Mouse (Mus musculus): ENCODE measurements at regions not wholly inside any gene's neighbourhood (a gene's known extent, or its start where the extent isn't known, plus 50 kb on each side); places are given as distances from the start of the nearest gene placed in this dataset.

GRCm38 (mm10) chr9:116366713-116367112 is 191.6 kb upstream of the Tgfbr2 start:
- no peak for DNase-seq (ENCODE audit: low spot score)

DNA sequence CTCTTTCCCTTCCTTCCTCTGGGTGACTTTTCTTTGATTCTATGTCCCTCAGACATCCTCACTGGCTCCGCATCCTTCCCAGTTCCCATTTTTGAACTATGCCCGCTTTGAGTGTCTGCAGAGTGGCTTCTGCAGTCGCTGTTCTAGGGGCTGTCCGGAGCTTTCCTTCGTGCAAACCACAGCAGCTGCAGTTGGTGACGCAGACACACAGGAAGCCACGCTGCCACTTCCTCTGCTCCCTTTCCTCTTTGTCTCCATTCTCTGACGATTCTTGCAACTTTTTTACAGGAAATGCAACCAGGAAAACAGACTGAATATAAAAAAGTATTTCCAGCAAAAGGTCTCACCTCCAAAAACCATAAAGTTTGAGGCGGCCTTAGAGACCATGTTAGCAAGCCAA is 191.0 kb upstream of the Tgfbr2 start:
- no peak for DNase-seq (ENCODE audit: low spot score)

GRCm38 (mm10) chr9:116365701-116366100 is 190.5 kb upstream of the Tgfbr2 start:
- no peak for DNase-seq (ENCODE audit: low spot score)

GRCm38 (mm10) chr9:116365016-116365685 is 190.0 kb upstream of the Tgfbr2 start:
- no peak for DNase-seq (ENCODE audit: low spot score)

DNA sequence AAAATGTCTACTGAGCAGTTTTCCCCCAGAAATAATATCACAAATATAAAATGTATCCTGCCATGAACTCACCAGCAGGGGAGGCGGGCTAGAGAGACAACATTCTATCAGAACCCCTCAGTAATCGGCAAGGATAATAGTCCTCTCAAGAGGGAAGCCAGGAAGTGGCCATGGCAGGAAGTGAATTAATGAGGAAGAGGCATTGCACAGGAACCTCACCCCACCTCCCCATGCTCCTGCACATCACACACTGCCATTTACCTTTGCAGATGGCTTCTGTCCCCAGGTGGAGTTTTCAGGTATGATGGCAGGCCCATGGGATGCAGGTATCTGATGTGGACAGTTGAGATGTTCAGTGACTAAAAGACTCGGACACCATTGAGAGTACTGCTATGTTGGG is 185.9 kb upstream of the Tgfbr2 start:
- DNase-seq (ENCODE audit: low spot score), result no peak

DNA sequence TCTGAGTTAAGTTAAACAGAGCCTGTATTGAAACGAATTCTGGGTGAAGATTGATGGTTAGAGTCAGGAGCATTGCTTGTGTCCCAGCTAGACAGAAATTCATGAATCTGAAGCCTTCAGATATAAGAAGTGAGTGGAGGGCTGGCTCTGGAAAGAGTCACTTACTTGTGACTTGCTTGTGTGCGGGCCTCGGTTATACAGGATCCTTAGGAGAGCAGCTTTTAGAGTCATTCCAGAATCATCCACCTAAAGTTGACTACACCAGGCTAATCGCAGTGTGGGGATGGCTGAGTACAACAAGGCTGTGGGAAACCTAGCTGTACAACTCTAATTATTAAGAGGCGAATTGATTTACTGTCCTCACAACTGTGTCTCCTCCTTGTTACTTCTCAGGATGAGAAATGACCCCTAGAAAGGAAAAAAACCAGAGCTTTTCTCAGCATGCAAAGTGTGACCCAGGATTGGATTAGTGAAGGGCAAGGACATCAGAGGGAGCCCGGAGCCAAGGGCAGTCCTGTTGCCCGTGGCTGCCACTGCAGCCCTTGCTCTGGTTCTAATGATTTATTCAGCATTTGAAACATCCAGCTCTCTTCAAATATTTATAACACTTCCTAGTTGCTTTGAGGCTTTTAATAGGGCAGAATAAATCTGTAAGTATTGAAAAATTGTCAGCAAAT is 179.0 kb upstream of the Tgfbr2 start:
- DNase-seq (ENCODE audit: low spot score), result no peak

GRCm38 (mm10) chr9:116352801-116353494 is 177.8 kb upstream of the Tgfbr2 start:
- no peak for DNase-seq (ENCODE audit: low spot score)

DNA sequence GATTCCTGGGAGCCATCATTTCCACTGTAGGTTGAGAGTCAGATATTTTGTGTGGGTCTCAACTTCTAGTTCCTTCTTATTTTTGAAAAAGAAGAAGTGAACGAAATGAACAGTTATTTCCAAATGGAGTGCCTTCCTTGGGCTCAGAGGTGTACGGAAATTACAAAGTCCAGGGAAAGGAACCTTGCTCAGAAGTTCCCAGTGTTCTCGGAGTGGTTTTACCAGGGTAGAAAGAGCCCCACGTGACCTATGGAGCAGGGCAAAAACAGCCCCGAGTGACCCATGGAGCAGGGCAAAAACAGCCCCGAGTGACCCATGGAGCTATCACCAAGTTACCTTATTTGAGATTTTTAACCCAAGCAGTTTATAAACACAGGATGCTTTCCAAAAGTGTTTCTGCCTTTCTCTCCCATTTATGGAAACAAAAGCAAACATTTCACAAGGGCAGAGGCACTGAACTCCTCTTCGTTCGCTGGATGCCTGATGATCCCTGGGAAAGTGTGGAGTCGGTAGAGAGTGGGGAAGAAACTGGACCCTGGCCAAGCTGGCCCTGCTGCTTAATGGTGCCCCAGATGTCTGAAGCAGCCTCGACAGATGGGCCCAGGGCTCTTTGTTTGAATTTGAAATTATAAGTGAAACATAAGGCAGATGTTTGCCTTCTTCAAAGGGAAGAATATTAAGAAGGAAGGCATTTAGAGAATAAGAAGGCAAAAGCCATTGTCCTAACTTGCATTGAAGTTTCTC is 175.8 kb upstream of the Tgfbr2 start:
- peak; percentile 25 for DNase-seq (ENCODE audit: low spot score)

DNA sequence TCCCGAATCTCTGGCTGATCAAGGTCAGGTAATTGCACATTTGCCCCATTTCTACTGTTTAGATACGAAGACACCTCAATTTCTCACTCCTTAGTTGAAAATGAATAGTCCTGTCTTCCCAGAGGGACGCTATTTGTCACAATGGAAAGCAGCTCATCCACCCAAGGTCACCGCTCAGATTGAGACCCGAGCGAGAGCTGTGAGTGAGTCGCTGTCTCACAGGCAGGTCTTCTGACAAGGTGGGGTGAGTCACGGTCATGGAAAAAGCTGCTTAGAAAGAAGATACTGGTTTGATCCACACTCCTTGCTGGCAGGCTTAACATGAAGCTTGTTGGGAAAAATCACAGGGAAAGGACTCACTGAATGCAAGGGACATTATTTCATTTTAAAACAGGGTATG is 171.9 kb upstream of the Tgfbr2 start:
- no peak for DNase-seq (ENCODE audit: low spot score)

- DNase-seq (ENCODE audit: low spot score), result no peak
These were observed 171.3 kb upstream of the Tgfbr2 start for GRCm38 (mm10) chr9:116346495-116346894.

- DNase-seq (ENCODE audit: low spot score), result no peak
These were observed 167.9 kb upstream of the Tgfbr2 start for GRCm38 (mm10) chr9:116343086-116343481.

DNA sequence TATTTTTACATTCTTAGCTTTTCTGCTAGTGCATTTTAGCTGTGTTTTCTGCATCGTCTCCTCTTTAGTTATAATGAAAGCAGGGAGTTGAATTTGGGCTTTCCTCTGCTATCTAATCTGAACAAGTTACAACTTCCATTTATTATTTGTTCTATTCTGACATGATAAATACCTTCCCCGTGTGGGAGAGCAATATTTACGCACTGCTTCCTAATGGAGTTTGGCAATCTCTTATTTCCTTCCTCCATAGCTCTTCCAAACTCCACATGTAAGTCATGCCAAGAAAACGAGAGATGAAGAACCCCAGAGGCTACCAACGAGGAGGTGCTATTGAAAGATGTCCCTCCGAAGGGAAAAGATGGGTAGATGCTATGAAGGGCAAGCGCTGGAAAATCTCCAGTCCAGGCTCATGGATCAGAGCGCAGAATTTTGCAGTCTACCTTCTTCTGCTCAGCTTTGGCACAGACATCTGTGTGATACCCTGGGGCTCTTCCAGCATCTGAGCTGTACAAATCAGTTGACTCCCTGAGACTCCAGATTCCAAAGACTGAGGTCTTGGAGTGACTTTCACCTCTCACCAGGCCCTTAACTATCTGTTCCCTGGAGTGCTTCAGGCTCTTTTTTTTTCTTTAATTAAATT is 167.4 kb upstream of the Tgfbr2 start:
- no peak for DNase-seq (ENCODE audit: low spot score)

DNA sequence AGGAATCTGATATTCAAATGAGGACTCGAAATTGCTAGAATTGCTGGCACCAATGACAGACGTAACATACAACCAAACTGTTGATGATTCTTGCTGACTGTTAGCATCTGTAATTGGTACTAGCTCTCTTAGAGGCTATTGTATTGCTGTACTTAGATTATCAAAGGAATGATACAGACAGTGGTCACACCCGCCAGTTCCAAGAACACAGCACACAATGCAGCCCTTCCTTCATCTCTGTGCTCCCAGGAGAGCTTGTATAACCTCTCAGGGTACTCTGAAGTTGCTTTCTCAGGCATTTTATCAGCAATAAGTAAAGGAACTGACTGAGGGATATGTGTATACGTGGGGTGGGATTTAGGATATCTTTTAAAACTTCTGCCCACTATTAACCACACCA is 166.8 kb upstream of the Tgfbr2 start:
- no peak for DNase-seq (ENCODE audit: low spot score)

DNA sequence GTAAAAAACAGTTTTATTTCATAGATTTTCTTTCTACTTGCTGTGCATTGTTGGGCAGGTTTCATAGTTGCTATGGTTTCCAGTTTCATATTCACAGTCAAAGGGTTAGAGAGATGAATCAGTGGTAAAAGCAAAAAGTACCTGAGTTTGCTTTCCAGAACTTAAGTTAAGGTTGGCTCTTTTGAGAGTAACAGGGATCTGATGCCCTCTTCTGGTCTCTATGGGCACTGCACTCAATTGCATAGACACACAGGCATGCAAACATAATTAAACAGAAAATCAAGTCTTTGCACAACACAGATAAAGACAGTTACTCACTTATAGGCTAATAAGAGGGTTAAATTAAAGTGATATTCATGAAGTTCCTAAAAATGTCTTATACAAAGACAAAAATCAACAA is 165.8 kb upstream of the Tgfbr2 start:
- DNase-seq (ENCODE audit: low spot score), result no peak

DNA sequence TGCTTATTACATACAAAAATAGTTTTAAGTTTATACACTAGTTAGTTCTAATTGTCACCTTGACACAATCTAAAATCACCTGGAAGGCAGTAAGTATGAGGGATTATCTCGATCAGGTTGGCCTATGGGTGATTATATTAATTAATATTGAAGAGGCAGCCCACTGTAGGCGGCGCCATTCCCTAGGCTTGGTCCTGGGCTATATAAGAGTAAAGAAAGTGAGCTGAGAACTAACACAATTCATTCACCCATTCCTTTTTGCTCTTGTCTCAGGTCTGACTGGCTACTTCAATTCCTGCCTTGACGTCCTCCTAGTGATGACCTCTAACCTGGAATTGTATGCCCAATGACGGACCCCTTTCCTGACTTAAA is 163.6 kb upstream of the Tgfbr2 start:
- DNase-seq (ENCODE audit: low spot score), result no peak

DNA sequence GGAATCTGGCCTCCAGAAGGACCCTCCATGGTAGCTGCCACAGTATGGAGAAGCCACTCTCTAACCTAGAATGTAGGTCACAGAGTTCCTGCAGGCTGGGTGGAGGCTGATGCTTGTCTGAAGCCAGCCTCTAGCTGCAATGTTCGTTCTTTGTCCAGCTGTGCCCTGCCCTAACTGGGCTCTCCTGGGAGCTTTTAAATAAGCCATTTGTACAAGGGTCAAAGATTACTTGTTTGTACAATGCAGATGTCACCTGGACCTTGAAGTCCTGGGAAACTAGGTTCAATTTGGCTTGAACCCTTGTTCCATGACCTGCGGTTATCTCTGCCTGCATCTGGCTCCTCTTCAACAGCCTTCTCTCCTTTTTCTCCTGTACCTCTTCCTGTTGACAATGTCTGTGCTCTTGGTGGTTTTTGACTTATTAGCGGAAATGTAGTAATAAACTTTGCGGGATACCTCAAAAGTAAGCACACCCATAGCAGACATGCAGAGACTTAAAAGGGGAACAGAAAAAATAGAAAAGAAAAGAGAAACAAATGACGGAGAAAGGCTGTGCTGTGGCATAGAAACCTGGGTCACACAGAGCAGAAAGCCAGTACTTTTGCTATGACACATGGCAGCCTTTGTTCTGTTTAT is 163.1 kb upstream of the Tgfbr2 start:
- peak; percentile 39 for DNase-seq (ENCODE audit: low spot score)

- no peak for DNase-seq (ENCODE audit: low spot score)
These were observed 162.4 kb upstream of the Tgfbr2 start for GRCm38 (mm10) chr9:116337446-116338010.

- no peak for DNase-seq (ENCODE audit: low spot score)
These were observed 160.7 kb upstream of the Tgfbr2 start for GRCm38 (mm10) chr9:116335561-116336478.

- DNase-seq (ENCODE audit: low spot score), result no peak
These were observed 158.8 kb upstream of the Tgfbr2 start for GRCm38 (mm10) chr9:116333956-116334463.

Measured in yolk sac, embryonic 10.5 days (tissue).